Mouse (Mus musculus): ENCODE results near the gene Fam229a.

DNA sequence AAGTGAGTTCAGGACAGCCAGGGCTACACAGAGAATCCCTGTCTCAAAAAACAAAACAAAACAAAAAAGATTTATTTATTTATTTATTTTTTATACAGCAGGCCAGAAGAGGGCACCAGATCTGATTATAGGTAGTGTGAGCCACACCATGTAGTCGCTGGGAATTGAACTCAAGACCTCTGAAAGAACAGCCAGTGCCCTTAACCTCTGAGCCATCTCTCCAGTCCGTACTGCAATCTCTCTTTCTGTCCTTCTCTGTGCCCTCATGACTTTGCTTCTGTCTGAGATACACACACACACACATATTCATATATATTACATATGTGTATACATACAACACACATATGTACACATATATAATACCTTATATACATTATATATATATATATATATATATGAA, 40.1 kb upstream of the Fam229a start:
- TF ChIP-seq POLR2A (IDR thresholded peaks at IDR 0.05; ENCODE audit: insufficient read depth, low read depth, low read length): no peak
- TF ChIP-seq CTCF (IDR thresholded peaks at IDR 0.05): peak; percentile 18; the same call in 1 of the 2 replicates
- no peak for TF ChIP-seq EP300 (IDR thresholded peaks at IDR 0.05; ENCODE audit: insufficient read depth, low read depth, low read length)

All from heart, adult 2 months (tissue).